Mouse (Mus musculus): Measurements from ENCODE around the gene Tmem259. TPM values are rescaled to one million over a fixed set of nuclear protein-coding genes. Genes with fewer than 3 reads are reported as not detected.

Tmem259 gene
- polyA plus RNA-seq, 1 experiment from 2014 or later, result 24.7 TPM

DNA sequence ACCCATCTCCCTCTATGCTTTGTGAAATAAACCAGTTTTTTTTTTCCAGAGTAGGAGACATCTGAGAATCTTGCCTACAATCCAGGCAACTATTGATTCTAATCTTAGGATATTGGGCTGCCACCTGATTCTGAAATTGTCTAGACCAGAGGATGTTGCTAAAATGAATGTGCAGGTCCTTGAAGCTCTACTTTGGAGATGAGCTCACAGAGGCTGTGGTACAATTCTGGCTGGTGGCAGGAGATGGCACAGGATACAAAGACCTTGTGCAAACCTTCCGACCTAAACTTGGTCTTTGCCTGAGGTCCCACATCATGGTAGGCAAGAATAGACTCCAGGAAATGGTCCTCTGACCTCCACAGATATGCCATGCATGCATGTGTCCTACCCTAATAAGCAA lies 11.5 kb upstream of the Tmem259 start:
- WGBS, result 91% methylated on average over 1 of the region's 1 CpGs
- Histone ChIP-seq H3K4me1 (peaks cover 23% of the 10 kb centered on the region), H3K9me3 (replicated peaks) (no peaks in the 10 kb centered on the region), H3K27ac (replicated peaks) (no peak overlapping the region), H3K36me3 (0 out of 2 replicates have a peak, but pooled peaks cover 2% of the 10 kb centered on the region), H3K4me3 (replicated peaks) (peak overlapping the region; percentile 53; the same call in 1 of the 2 replicates), H3K9ac (replicated peaks) (no peak overlapping the region), H3K27me3 (replicated peaks) (peaks cover 11% of the 10 kb centered on the region), H3K4me2 (peak overlapping the region; percentile 83; the same call in 1 of the 2 replicates)
- ATAC-seq (ENCODE audit: low FRiP score), result peak; percentile 6; the same call in 1 of the 2 replicates

DNA sequence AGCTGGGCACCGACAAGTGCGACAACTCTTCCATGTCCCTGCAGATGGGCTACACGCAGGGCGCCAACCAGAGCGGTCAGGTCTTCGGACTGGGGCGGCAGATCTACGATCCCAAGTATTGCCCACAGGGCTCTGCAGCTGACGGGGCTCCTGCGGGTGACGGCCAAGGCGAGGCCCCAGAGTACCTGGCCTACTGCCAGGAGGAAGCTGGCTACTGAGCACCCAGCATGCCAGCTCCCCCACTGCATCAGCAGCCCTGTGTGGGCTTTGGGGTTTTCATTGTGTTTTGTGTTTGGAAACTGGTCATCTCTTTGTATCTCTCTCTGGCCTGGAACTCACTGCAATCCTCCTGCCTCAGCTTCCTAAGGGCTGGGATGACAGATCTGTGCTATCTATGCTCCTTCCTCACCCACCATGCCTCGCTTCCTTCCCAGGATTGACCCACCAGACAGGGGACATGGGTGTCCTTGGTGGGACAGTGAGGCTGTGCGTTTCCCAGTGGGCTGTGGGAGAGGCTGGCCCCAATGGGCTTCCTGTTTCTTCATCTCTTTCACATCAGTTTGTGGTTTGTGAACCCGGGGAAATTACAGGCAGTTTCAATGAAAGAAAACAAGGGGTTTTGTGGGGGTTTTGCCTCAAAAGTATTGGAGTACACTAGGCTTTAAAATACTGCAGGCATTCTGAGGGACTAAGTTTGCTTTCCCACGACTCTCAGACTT lies 10.4 kb upstream of the Tmem259 start:
- 72% methylated on average over 16 of the region's 16 CpGs for WGBS

DNA sequence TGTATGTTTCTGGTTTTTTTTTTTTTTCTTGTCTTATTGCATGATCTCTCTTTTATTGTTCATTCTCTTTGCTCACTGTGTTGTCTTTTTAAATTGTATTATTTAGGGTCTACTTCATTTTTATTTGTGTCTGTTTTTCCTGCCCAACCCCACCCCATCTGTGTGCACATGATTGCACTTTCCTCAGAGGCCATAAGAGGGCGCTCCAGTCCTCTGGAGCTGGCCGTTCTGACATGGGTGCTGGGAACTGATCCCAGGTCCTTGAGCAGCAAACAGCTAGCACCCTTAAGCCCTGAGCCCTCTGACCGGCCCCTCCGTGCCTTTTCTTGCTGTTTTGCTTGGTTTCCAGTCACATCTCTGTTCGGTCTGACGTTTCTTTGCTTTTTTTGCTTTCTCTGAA lies 7.4 kb upstream of the Tmem259 start:
- Histone ChIP-seq H3K4me2 (no peak overlapping the region), H3K27me3 (replicated peaks) (peaks cover 38% of the 10 kb centered on the region), H3K4me3 (replicated peaks) (no peak overlapping the region), H3K27ac (replicated peaks) (no peak overlapping the region), H3K9ac (replicated peaks) (no peak overlapping the region), H3K4me1 (peaks cover 27% of the 10 kb centered on the region), H3K36me3 (0 out of 2 replicates have a peak, but pooled peaks cover 2% of the 10 kb centered on the region), H3K9me3 (replicated peaks) (no peaks in the 10 kb centered on the region)
- no peak for ATAC-seq (ENCODE audit: low FRiP score)
- 86% methylated on average over 6 of the region's 6 CpGs for WGBS

More for the DNA sequence above, 10.4 kb upstream of the Tmem259 start:
- Histone ChIP-seq H3K36me3 (0 out of 2 replicates have a peak, but pooled peaks cover 2% of the 10 kb centered on the region), H3K27ac (replicated peaks) (no peak overlapping the region), H3K4me3 (replicated peaks) (no peak overlapping the region), H3K4me1 (peaks cover 25% of the 10 kb centered on the region), H3K27me3 (replicated peaks) (peaks cover 13% of the 10 kb centered on the region), H3K4me2 (no peak overlapping the region), H3K9me3 (replicated peaks) (no peaks in the 10 kb centered on the region), H3K9ac (replicated peaks) (no peak overlapping the region)
- ATAC-seq (ENCODE audit: low FRiP score), result no peak

DNA sequence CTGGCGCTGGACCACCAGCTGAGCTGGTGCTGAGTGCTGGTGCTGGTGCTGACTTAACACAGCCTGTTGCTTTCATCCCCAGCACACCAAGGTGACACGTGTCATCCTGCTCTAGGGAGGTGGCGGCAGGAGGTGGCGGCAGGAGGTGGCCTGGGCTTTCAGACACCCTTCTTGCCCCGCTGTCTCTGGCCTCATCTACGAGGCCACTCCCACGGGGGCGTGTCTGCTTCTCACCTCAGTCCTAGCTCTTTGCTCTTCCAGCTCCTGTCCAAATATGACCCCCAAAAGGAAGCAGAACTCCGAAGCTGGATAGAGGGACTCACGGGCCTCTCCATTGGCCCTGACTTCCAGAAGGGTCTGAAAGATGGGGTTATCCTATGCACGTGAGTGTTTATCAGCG lies 7.0 kb upstream of the Tmem259 start:
- WGBS, result 58% methylated on average over 12 of the region's 12 CpGs
- H3K4me2 ChIP-seq, result no peak overlapping the region
- no peak for ATAC-seq (ENCODE audit: low FRiP score)

DNA sequence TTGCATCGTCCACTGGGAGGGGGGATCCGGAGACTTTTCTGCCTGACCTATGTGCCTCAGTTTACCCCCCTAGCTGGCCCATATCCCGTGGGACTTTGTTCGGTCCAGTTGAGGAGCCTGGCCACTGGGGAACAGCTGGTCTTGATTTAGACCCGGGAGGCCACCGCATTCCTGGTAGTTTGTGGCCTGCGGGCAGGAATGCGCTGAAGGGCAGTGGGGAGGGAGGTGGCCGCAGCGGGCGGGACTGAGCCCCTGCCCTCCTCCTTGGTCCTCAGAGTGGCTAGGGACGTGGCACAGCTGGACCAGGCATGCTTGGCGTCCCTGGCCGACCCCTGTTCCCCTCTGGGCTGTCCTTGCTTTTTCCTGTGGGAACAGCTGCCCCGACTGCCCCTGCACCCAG lies 5.7 kb upstream of the Tmem259 start:
- H3K27ac ChIP-seq (replicated peaks), result no peak overlapping the region
- H3K36me3 ChIP-seq, result 0 out of 2 replicates have a peak, but pooled peaks cover 2% of the 10 kb centered on the region
- WGBS, result 18% methylated on average over 15 of the region's 15 CpGs
- no peak for ATAC-seq (ENCODE audit: low FRiP score)
- H3K27me3 ChIP-seq (replicated peaks), result peaks cover 38% of the 10 kb centered on the region
- peak overlapping the region; percentile 45 for H3K4me3 ChIP-seq (replicated peaks)
- peak overlapping the region; percentile 62 for H3K4me2 ChIP-seq
- H3K9ac ChIP-seq (replicated peaks), result no peak overlapping the region
- peaks cover 33% of the 10 kb centered on the region for H3K4me1 ChIP-seq
- H3K9me3 ChIP-seq (replicated peaks), result no peaks in the 10 kb centered on the region

More for the DNA sequence above, 7.0 kb upstream of the Tmem259 start:
- Histone ChIP-seq H3K4me3 (replicated peaks) (no peak overlapping the region), H3K27me3 (replicated peaks) (peaks cover 38% of the 10 kb centered on the region), H3K4me1 (peaks cover 31% of the 10 kb centered on the region), H3K9me3 (replicated peaks) (no peaks in the 10 kb centered on the region), H3K27ac (replicated peaks) (no peak overlapping the region), H3K9ac (replicated peaks) (no peak overlapping the region), H3K36me3 (0 out of 2 replicates have a peak, but pooled peaks cover 2% of the 10 kb centered on the region)

DNA sequence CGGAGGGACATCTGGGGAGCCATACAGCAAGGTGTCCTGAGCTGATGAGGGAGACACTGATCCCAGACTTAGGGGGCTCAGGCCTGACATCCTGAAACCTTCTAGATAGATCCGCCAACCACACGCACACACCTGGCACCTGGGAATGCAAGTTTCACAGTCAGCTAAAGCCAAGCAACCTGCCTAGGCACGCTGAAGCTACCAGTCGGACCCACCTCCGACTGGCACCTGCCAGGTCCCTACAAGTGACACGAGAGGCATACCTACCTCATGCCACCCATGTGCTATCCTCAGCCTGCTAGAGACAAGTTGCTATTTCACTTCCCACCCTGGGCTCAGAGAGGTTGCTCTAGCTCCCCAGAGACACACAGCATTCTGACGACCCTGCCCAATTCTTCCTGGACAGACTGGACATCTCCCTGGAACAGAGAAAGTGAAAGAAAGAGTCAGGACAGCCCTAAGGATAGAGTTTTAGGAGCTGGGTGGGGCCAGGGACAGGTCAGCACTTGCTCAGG lies 5.2 kb upstream of the Tmem259 start:
- H3K27me3 ChIP-seq (replicated peaks), result peaks cover 38% of the 10 kb centered on the region
- no peak overlapping the region for H3K9ac ChIP-seq (replicated peaks)
- no peak overlapping the region for H3K27ac ChIP-seq (replicated peaks)
- no peaks in the 10 kb centered on the region for H3K9me3 ChIP-seq (replicated peaks)
- H3K4me2 ChIP-seq, result peak overlapping the region; percentile 62
- peak overlapping the region; percentile 45 for H3K4me3 ChIP-seq (replicated peaks)
- H3K4me1 ChIP-seq, result peaks cover 33% of the 10 kb centered on the region
- H3K36me3 ChIP-seq, result 0 out of 2 replicates have a peak, but pooled peaks cover 2% of the 10 kb centered on the region
- WGBS, result 31% methylated on average over 8 of the region's 8 CpGs
- no peak for ATAC-seq (ENCODE audit: low FRiP score)

DNA sequence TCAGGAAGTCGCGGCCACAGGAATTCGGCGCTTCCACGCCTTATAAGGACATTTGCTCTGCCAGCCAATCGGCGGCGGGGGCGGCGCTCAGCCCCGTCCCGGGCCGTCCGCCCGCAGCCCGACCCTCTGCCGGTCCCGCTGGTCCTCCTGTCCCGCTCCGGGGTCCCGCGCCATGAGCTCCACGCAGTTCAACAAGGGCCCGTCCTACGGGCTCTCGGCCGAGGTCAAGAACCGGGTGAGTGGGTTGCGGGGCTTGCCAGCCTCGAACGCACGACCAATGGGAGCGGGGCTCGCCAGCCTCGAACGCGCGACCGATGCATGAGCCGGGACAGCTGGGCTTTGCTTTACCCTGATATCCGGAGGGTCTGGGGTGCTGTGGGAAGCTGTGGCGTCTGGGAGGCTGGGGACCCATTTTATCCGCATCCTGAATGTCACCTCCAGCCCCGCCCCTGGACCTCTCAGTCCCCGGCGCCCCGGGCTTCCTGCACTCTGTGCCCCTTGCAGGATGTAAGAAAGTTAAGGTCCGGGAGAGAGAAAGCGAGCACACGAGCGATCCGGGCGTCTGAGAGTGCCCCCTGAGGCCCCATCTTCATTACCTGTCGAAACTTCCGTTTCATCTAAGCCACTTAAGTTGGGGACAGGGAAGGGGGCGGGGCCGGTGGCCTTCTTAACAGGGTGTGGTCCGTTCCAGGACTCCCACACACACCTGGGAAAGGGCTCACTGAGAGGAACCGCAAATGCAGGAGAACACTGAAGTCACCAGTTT lies 4.6 kb upstream of the Tmem259 start, which contains the start of gene Cnn2:
Cnn2 (plus strand) TSS at position 79 of the 766 bp plus-strand sequence.
- WGBS, result 1% methylated on average over 59 of the region's 59 CpGs
- H3K27ac ChIP-seq (replicated peaks), result peak within 1 kb of the TSS; percentile 64
- peak within 1 kb of the TSS; percentile 46 for H3K9ac ChIP-seq (replicated peaks)
- H3K9me3 ChIP-seq (replicated peaks), result no peaks in the 10 kb centered on the region
- peaks cover 38% of the 10 kb centered on the region for H3K27me3 ChIP-seq (replicated peaks)
- ATAC-seq (ENCODE audit: low FRiP score), result no peak
- peaks cover 33% of the 10 kb centered on the region for H3K4me1 ChIP-seq
- peak within 1 kb of the TSS; percentile 45 for H3K4me3 ChIP-seq (replicated peaks)
- H3K36me3 ChIP-seq, result 0 out of 2 replicates have a peak, but pooled peaks cover 2% of the 10 kb centered on the region
- H3K4me2 ChIP-seq, result peak within 1 kb of the TSS; percentile 62

DNA sequence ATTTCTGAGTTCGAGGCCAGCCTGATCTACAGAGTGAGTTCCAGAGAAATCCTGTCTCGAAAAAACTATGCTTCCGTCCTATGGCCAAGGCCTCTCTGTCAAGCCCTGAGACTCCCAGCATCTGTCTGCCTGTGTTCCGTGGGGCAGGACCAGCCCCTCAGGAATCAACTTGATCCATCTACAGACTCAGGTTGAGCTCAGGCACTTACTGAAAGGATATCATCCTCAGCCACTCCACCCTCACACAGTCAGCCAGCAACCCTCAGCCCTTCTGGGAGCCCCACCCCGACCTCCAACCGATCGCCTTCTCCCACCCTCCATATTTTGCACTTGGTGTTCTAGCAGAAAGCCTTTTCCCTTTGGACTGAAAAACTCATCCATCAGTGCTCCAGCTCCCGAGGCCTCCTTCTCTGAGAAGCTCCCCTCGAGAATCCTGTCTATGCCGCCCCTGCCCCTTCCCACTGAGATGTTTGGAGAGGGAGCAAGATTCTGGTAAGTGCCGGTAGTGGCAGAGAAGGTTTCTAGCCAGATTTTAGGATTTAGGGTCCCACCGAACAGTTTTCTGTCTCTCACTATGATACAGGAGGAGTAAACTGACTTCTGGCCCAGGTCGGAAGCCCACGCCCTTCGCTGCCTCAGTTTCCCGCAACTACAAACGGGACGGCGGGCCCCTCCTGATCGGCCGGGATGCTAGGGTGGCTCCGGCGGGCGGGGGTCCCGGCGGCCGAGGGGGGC lies 3.8 kb upstream of the Tmem259 start:
- WGBS, result 13% methylated on average over 27 of the region's 27 CpGs
- H3K9ac ChIP-seq (replicated peaks), result peak overlapping the region; percentile 46
- no peak for ATAC-seq (ENCODE audit: low FRiP score)

DNA sequence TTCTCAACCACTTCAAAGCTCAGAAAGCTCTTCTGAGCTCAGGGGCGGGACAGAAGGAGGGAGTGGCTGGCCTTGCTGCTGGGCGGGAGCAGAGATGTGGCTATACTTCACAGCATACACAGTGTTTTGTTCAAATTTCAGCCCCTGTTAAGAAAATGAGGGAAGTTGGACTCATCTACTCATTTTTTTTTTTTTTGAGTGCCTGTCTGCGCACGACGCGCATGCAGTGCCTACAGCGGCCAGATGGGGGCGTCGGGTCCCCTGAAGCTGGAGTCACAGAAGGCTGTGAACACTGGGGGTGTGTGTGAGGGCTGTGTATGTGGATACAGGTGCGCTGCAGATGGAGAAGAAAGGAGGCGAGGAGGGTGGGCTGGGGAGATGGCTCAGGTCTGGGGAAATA lies 2.8 kb upstream of the Tmem259 start:
- Histone ChIP-seq H3K27me3 (replicated peaks) (peaks cover 38% of the 10 kb centered on the region), H3K4me3 (replicated peaks) (peak overlapping the region; percentile 45; the same call in 1 of the 2 replicates), H3K4me2 (peak overlapping the region; percentile 62), H3K4me1 (peaks cover 48% of the 10 kb centered on the region), H3K9ac (replicated peaks) (no peak overlapping the region; the same call in 1 of the 2 replicates), H3K9me3 (replicated peaks) (no peaks in the 10 kb centered on the region), H3K27ac (replicated peaks) (peak overlapping the region; percentile 35; the same call in 1 of the 2 replicates), H3K36me3 (0 out of 2 replicates have a peak, but pooled peaks cover 2% of the 10 kb centered on the region)
- WGBS, result 2% methylated on average over 11 of the region's 11 CpGs
- ATAC-seq (ENCODE audit: low FRiP score), result no peak

More for the DNA sequence above, 3.8 kb upstream of the Tmem259 start:
- H3K4me3 ChIP-seq (replicated peaks), result peak overlapping the region; percentile 45
- H3K4me1 ChIP-seq, result peaks cover 40% of the 10 kb centered on the region
- no peaks in the 10 kb centered on the region for H3K9me3 ChIP-seq (replicated peaks)
- peak overlapping the region; percentile 64 for H3K27ac ChIP-seq (replicated peaks)
- H3K27me3 ChIP-seq (replicated peaks), result peaks cover 38% of the 10 kb centered on the region
- H3K36me3 ChIP-seq, result 0 out of 2 replicates have a peak, but pooled peaks cover 2% of the 10 kb centered on the region
- H3K4me2 ChIP-seq, result peak overlapping the region; percentile 62

DNA sequence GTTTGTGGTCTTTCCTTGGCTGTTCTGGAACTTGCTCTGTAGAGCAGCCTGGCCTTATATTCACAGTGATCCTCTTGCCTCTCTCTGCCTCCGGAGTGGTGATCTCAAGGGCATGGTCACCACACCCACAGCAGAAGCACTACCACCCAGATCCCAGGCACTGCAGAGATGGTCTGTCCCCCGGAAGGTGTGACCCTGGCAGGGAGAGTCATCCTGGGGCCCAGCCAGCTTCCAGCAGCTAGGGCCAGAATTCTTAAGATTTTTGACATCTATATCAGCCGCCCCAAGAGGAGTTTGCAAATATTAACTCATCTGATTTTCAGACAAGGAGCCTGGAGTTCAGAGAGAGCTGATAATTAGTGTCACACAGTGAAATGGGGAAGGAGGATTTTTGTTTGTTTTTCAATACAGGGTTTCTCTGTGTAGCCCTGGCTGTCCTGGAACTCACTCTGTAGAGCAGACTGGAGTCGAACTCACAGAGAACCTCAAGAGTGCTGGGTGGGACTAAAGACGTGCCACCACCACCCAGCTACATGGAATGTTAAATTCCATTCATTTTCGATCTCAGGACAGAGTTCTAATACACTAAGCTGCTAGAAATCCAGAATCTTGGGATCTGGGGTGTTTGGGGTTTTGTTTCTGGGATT lies 2.2 kb upstream of the Tmem259 start:
- WGBS, result 46% methylated on average over 6 of the region's 6 CpGs
- H3K4me1 ChIP-seq, result peaks cover 54% of the 10 kb centered on the region

More for the DNA sequence above, 2.2 kb upstream of the Tmem259 start:
- no peak for ATAC-seq (ENCODE audit: low FRiP score)
- no peaks in the 10 kb centered on the region for H3K9me3 ChIP-seq (replicated peaks)
- H3K36me3 ChIP-seq, result no peaks in the 10 kb centered on the region
- H3K4me2 ChIP-seq, result peak overlapping the region; percentile 96
- peak overlapping the region; percentile 61 for H3K4me3 ChIP-seq (replicated peaks)
- peak overlapping the region; percentile 62 for H3K9ac ChIP-seq (replicated peaks)
- H3K27me3 ChIP-seq (replicated peaks), result peaks cover 38% of the 10 kb centered on the region
- peak overlapping the region; percentile 98 for H3K27ac ChIP-seq (replicated peaks)

All from neural tube, embryonic 15.5 days (tissue).